Mouse (Mus musculus) hindbrain, embryonic 11.5 days (tissue): ENCODE measurements around the gene Opa3. TPM values are rescaled to one million over a fixed set of nuclear protein-coding genes. Genes with fewer than 3 reads are reported as not detected.

ENCODE experiments used
- ATAC-seq: fragments of 200-750 bp; cut with Nextera tagmentation; 2 replicates; pipeline ENCODE4 v1.8.0; 2017; ENCODE audit warnings: mild to moderate bottlenecking, moderate TSS enrichment, moderate library complexity; ENCODE audit not compliant: low FRiP score
- DNase-seq: peaks from one replicate; pipeline ENCODE4 v3.0.0-alpha.2; 2015; ENCODE audit warnings: low spot score
- H3K27ac ChIP-seq: fragments of 300-500 bp; sonication (generic); 2 replicates; pipeline ENCODE4 v1.5.1; 2014; ENCODE audit warnings: mild to moderate bottlenecking, low read depth, low read length
- H3K27me3 ChIP-seq: fragments of 300-500 bp; sonication (generic); 2 replicates; pipeline ENCODE4 v1.6.1; 2014; ENCODE audit warnings: mild to moderate bottlenecking, low read length, moderate library complexity, mixed read lengths; ENCODE audit not compliant: control insufficient read depth, insufficient read depth
- H3K36me3 ChIP-seq: fragments of 300-500 bp; sonication (generic); 2 replicates; pipeline ENCODE4 v1.6.1; 2014; ENCODE audit warnings: mild to moderate bottlenecking, low read length, moderate library complexity, mixed read lengths; ENCODE audit not compliant: control insufficient read depth, insufficient read depth
- H3K4me1 ChIP-seq: fragments of 300-500 bp; sonication (generic); replicated peaks from 2 replicates; pipeline ENCODE4 v1.6.1; 2014; ENCODE audit warnings: low read length, mixed read lengths; ENCODE audit not compliant: control insufficient read depth, insufficient read depth
- H3K4me2 ChIP-seq: fragments of 300-500 bp; sonication (generic); replicated peaks from 2 replicates; pipeline ENCODE4 v1.6.1; 2014; ENCODE audit warnings: mild to moderate bottlenecking, low read depth, low read length
- H3K4me3 ChIP-seq: fragments of 300-500 bp; sonication (generic); 2 replicates; pipeline ENCODE4 v1.5.1; 2014; ENCODE audit warnings: low read depth, low read length
- H3K9ac ChIP-seq: fragments of 300-500 bp; sonication (generic); 2 replicates; pipeline ENCODE4 v1.6.1; 2014; ENCODE audit warnings: low read depth, low read length
- H3K9me3 ChIP-seq: fragments of 300-500 bp; sonication (generic); 2 replicates; pipeline ENCODE4 v1.6.1; 2016; ENCODE audit warnings: low read length; ENCODE audit not compliant: control insufficient read depth
- WGBS: fragments of 180-500 bp; shearing (Covaris S2); extraction: QIAGEN DNeasy Blood & Tissue Kit; methylation state at CpG from one replicate; pipeline ENCODE4 v1.1.7; 2014; 5-methylcytosine and 5-hydroxymethylcytosine counted together
- microRNA counts: library from miRNA; unstranded; fragments of <30 nt; microRNA quantifications from one replicate; lab custom pipeline; 2015
- polyA plus RNA-seq: library from polyadenylated mRNA; unstranded; fragments of >200 nt; fragmentation: Nextera tagmentation; extraction: Ambion mirVana; gene quantifications from 2 replicates; pipeline ENCODE4 v1.2.1, GENCODE M21; 2014

The Opa3 gene
- polyA plus RNA-seq, 1 experiment from 2014 or later, result 42.2 TPM

DNA sequence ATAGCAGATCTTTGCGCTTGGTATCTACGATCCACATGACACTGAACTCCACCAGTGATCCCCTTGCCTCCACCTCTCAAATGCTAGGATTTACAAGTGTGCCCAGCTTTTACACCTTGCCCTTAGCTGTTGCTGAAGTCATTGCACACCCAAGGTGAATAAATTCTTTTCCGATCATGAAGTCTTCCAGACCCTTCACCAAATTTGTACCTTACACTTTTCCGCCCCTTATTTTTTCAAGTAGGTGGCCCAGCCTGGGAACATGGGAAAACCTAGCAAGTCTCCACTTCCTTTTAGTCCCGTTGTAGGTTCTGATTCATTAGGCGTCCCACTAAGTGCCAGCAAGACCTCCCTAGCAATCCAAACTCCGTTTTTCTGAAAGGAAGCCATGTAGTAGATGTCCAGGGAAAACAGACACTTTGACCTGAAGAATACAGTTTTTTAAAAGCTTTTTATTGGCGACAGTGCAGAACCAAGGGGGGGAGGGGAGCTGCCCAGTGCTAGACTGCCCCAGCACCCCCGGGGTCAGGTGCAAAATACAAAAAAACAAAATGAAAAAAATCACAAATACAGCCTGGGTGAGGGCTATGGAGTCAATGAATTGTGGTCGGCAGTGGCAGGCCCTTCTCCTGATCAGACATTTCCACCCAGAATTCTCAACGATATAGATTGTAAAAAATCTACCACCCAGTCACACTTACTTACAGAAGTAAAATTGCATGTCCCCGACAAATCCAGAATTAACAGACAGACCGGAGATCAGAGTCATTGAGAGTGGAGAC is 74.3 kb downstream of the Opa3 start:
- H3K9me3 ChIP-seq, result no peaks in the 10 kb centered on the region
- ATAC-seq, result no peak
- no peaks in the 10 kb centered on the region for H3K36me3 ChIP-seq
- H3K4me3 ChIP-seq, result no peak overlapping the region
- no peak overlapping the region for H3K9ac ChIP-seq
- peaks cover 56% of the 10 kb centered on the region for H3K27me3 ChIP-seq
- peaks cover 4% of the 10 kb centered on the region; the same call in 1 of the 2 replicates for H3K4me1 ChIP-seq
- DNase-seq, result no peak
- 0 out of 2 replicates have a peak overlapping the region, but pooled peaks have one; percentile 17 for H3K4me2 ChIP-seq
- WGBS, result 53% methylated on average over 13 of the region's 13 CpGs
- no peak overlapping the region for H3K27ac ChIP-seq

GRCm38 (mm10) chr7:19303046-19303305 is 74.8 kb downstream of the Opa3 start:
- ATAC-seq, result no peak
- Histone ChIP-seq H3K9me3 (no peaks in the 10 kb centered on the region), H3K4me1 (peaks cover 4% of the 10 kb centered on the region; the same call in 1 of the 2 replicates), H3K4me3 (no peak overlapping the region), H3K36me3 (no peaks in the 10 kb centered on the region), H3K4me2 (no peak overlapping the region), H3K27ac (no peak overlapping the region), H3K9ac (no peak overlapping the region), H3K27me3 (peaks cover 56% of the 10 kb centered on the region)
- no peak for DNase-seq
- WGBS, result 73% methylated on average over 12 of the region's 12 CpGs

DNA sequence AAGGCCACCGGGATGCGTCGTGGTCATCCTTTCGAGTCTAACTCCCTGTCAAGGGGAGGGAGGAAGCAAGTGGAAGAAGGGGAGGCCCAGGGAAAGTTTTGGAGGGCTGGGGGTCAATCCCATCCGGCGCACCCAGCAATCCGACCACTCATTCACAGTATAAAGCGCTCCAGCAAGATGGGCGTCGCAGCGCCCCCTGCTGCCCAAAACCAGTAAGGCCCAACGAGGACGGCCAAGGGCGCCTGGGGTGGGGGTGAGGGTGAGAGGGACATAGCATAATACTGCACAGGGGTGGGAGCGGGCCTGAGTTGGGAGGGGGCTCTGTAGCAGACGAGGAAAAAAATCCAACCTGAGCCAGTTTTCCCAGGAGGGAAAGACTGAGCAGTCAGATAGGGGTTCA is 75.6 kb downstream of the Opa3 start:
- 3% methylated on average over 16 of the region's 16 CpGs for WGBS
- Histone ChIP-seq H3K9ac (no peak overlapping the region), H3K36me3 (no peaks in the 10 kb centered on the region), H3K4me3 (peak overlapping the region; percentile 1; the same call in 1 of the 2 replicates), H3K4me1 (peaks cover 4% of the 10 kb centered on the region; the same call in 1 of the 2 replicates), H3K27ac (no peak overlapping the region), H3K27me3 (peaks cover 56% of the 10 kb centered on the region), H3K9me3 (no peaks in the 10 kb centered on the region), H3K4me2 (no peak overlapping the region; the same call in 1 of the 2 replicates)
- ATAC-seq, result no peak
- peak; percentile 93 for DNase-seq

- H3K36me3 ChIP-seq, result no peaks in the 10 kb centered on the region
- H3K27me3 ChIP-seq, result peaks cover 61% of the 10 kb centered on the region
- 1% methylated on average over 48 of the region's 48 CpGs for WGBS
- peak overlapping the region; percentile 21; the same call in 1 of the 2 replicates for H3K4me3 ChIP-seq
- H3K4me1 ChIP-seq, result peaks cover 7% of the 10 kb centered on the region; the same call in 1 of the 2 replicates
- H3K27ac ChIP-seq, result no peak overlapping the region
- DNase-seq (peak; percentile 38), ATAC-seq (no peak)
- H3K9me3 ChIP-seq, result no peaks in the 10 kb centered on the region
- peak overlapping the region; percentile 4; the same call in 1 of the 2 replicates for H3K9ac ChIP-seq
- H3K4me2 ChIP-seq, result peak overlapping the region; percentile 27
Measured at GRCm38 (mm10) chr7:19304501-19305412, 76.6 kb downstream of the Opa3 start.

- Histone ChIP-seq H3K27ac (no peak overlapping the region), H3K9me3 (no peaks in the 10 kb centered on the region), H3K36me3 (no peaks in the 10 kb centered on the region), H3K27me3 (peaks cover 61% of the 10 kb centered on the region), H3K4me2 (no peak overlapping the region), H3K4me1 (peaks cover 7% of the 10 kb centered on the region; the same call in 1 of the 2 replicates), H3K9ac (no peak overlapping the region), H3K4me3 (no peak overlapping the region)
- ATAC-seq (no peak), DNase-seq (no peak)
- WGBS, result 15% methylated on average over 6 of the region's 6 CpGs
Measured at GRCm38 (mm10) chr7:19305413-19305735, 77.2 kb downstream of the Opa3 start.

MicroRNA genes within 50 kb of the gene (microRNA counts, 519-probe panel; counts per million panel counts)
- microRNA mmu-miR-330 (lab: Ali Mortazavi, UCI), result not detected

Other genes starting within 250 kb of the Opa3 start
- gene Nanos2, start 240.9 kb upstream of the Opa3 start, polyA plus RNA-seq, result 0.46 TPM in 1 of 2 replicates, not detected in the other
- 4.6 TPM in 2 replicates for gene Mypop, start 237.1 kb upstream of the Opa3 start, polyA plus RNA-seq
- 25.2 and 26.0 TPM in 2 replicates for gene Irf2bp1, start 224.3 kb upstream of the Opa3 start, polyA plus RNA-seq
- not detected in 2 replicates for gene Foxa3, start 204.8 kb upstream of the Opa3 start, polyA plus RNA-seq
- 29.4 and 30.5 TPM in 2 replicates for gene Sympk, start 204.0 kb upstream of the Opa3 start, polyA plus RNA-seq
- not detected in 2 replicates for gene Rsph6a, start 173.6 kb upstream of the Opa3 start, polyA plus RNA-seq
- gene Dmwd, start 152.1 kb upstream of the Opa3 start, polyA plus RNA-seq, result 18.3 and 20.2 TPM in 2 replicates
- 10.3 and 12.2 TPM in 2 replicates for gene Dmpk, start 144.5 kb upstream of the Opa3 start, polyA plus RNA-seq
- 6.2 and 7.2 TPM in 2 replicates for gene Six5, start 133.7 kb upstream of the Opa3 start, polyA plus RNA-seq
- gene Gm4969, start 110.0 kb upstream of the Opa3 start, polyA plus RNA-seq, result 1.0 and 1.4 TPM in 2 replicates
- 8.7 and 8.8 TPM in 2 replicates for gene Fbxo46, start 108.5 kb upstream of the Opa3 start, polyA plus RNA-seq
- gene Qpctl, start 79.0 kb upstream of the Opa3 start, polyA plus RNA-seq, result 11.7 and 12.0 TPM in 2 replicates
- gene Snrpd2, start 78.6 kb upstream of the Opa3 start, polyA plus RNA-seq, result 143 and 149 TPM in 2 replicates
- 0.89 and 1.7 TPM in 2 replicates for gene Gipr, start 62.2 kb upstream of the Opa3 start, polyA plus RNA-seq
- gene Eml2, start 51.9 kb upstream of the Opa3 start, polyA plus RNA-seq, result 1.4 and 2.0 TPM in 2 replicates
- 1.6 and 2.6 TPM in 2 replicates for gene Gpr4, start 15.8 kb upstream of the Opa3 start, polyA plus RNA-seq
- 29.2 and 50.2 TPM in 2 replicates for gene Vasp, start 43.5 kb downstream of the Opa3 start, polyA plus RNA-seq
- 0.18 TPM in 1 of 2 replicates, not detected in the other for gene Ppm1n, start 51.7 kb downstream of the Opa3 start, polyA plus RNA-seq
- gene Rtn2, start 54.3 kb downstream of the Opa3 start, polyA plus RNA-seq, result 49.6 and 52.1 TPM in 2 replicates
- gene Fosb, start 81.7 kb downstream of the Opa3 start, polyA plus RNA-seq, result not detected in 2 replicates
- gene Ercc1, start 116.4 kb downstream of the Opa3 start, polyA plus RNA-seq, result 108 and 112 TPM in 2 replicates
- gene Cd3eap, start 131.1 kb downstream of the Opa3 start, polyA plus RNA-seq, result 14.7 and 15.2 TPM in 2 replicates
- 3.2 and 5.0 TPM in 2 replicates for gene Ppp1r13l, start 131.4 kb downstream of the Opa3 start, polyA plus RNA-seq
- gene Ercc2, start 153.7 kb downstream of the Opa3 start, polyA plus RNA-seq, result 7.7 and 8.7 TPM in 2 replicates
- 2.3 TPM in 2 replicates for gene Klc3, start 175.8 kb downstream of the Opa3 start, polyA plus RNA-seq
- 0.13 TPM in 1 of 2 replicates, not detected in the other for gene Ckm, start 176.4 kb downstream of the Opa3 start, polyA plus RNA-seq
- gene Mark4, start 230.5 kb downstream of the Opa3 start, polyA plus RNA-seq, result 11.5 and 13.3 TPM in 2 replicates
- 0.66 and 0.76 TPM in 2 replicates for gene Exoc3l2, start 235.0 kb downstream of the Opa3 start, polyA plus RNA-seq